Comparison of ENCODE assay signal across 9 mouse cellular contexts in genomic region chr17:65870146-65870545, GRCm38 (mm10). TPM values are rescaled to one million over a fixed set of nuclear protein-coding genes. Genes with fewer than 3 reads are reported as not detected.
DNase-seq lines count a peak whose midpoint lies in the region; ATAC-seq and TF ChIP-seq lines count a peak whose summit lies in the region.
"Had no signal": no experiment of that assay in that cellular context is flagged by ENCODE, and none has a peak within 500 bp of the region (broad histone marks: within the 10 kb centered on the region; RNA-seq: fewer than 3 reads in every experiment).

No protein-coding gene starts in this region.

- no peak for TF ChIP-seq POLR2A in cortical plate, adult 2 months (IDR thresholded peaks at IDR 0.05; ENCODE audit: extremely low read depth, insufficient read depth, low read length)

- 32% methylated on average over 4 of the region's 4 CpGs for WGBS in liver, embryonic 13.5 days (ENCODE audit: insufficient replicate concordance)

- no peaks in the 10 kb centered on the region for H3K27me3 ChIP-seq in liver, embryonic 13.5 days
- H3K27me3 ChIP-seq: neural tube, embryonic 12.5 days had no signal

- H3K36me3 ChIP-seq in liver, embryonic 13.5 days: peaks cover 13% of the 10 kb centered on the region

- no peak overlapping the region for H3K27ac ChIP-seq in left cerebral cortex, adult 2 months
- no peak overlapping the region for H3K27ac ChIP-seq in cortical plate, adult 2 months (ENCODE audit: insufficient read depth, low read length)
- no peak overlapping the region for H3K27ac ChIP-seq in liver, embryonic 13.5 days
- H3K27ac ChIP-seq: neural tube, embryonic 12.5 days had no signal

- H3K4me2 ChIP-seq in liver, embryonic 13.5 days: no peak overlapping the region
- H3K4me2 ChIP-seq: neural tube, embryonic 12.5 days had no signal

- no peaks in the 10 kb centered on the region for H3K9me3 ChIP-seq in liver, embryonic 13.5 days (replicated peaks)
- H3K9me3 ChIP-seq: neural tube, embryonic 12.5 days had no signal

- DNase-seq in left cerebral cortex, adult 2 months (ENCODE audit: extremely low spot score in 1 of 2, low spot score in 2 of 2): peak in 1 of 2 experiments; percentile 51
- DNase-seq in left cerebral cortex, adult 11 months (ENCODE audit: low spot score): no peak
- DNase-seq in adipocyte (ENCODE audit: low spot score): peak; percentile 52
- DNase-seq in heart, postnatal 4 days: peak; percentile 86
- DNase-seq in liver, embryonic 13.5 days: peak; percentile 64
- DNase-seq in right cerebral cortex, adult 2 months (ENCODE audit: low spot score in 2 of 2): peak; percentile 63 to 68
- peak; percentile 43 for DNase-seq in urinary bladder, postnatal 10 days (ENCODE audit: low spot score)

- H3K4me1 ChIP-seq in cortical plate, adult 2 months (ENCODE audit: control insufficient read depth, insufficient read depth, low read length): peaks cover 8% of the 10 kb centered on the region; the same call in 1 of the 2 replicates
- H3K4me1 ChIP-seq in liver, embryonic 13.5 days (replicated peaks): peaks cover 33% of the 10 kb centered on the region

- no peak overlapping the region for H3K9ac ChIP-seq in liver, embryonic 13.5 days
- H3K9ac ChIP-seq: neural tube, embryonic 12.5 days had no signal

- ATAC-seq in liver, embryonic 13.5 days (ENCODE audit: low read depth): peak; percentile 29; the same call in 1 of the 2 replicates

- no peak overlapping the region for H3K4me3 ChIP-seq in left cerebral cortex, adult 2 months
- H3K4me3 ChIP-seq in cortical plate, adult 2 months (ENCODE audit: insufficient read depth, low read length): no peak overlapping the region
- H3K4me3 ChIP-seq in liver, embryonic 13.5 days (replicated peaks): no peak overlapping the region
- H3K4me3 ChIP-seq: neural tube, embryonic 12.5 days had no signal

- peak; percentile 69 for TF ChIP-seq CTCF in left cerebral cortex, adult 2 months (IDR thresholded peaks at IDR 0.05)
- peak; percentile 57 for TF ChIP-seq CTCF in cortical plate, adult 2 months (IDR thresholded peaks at IDR 0.05; ENCODE audit: extremely low read depth, insufficient read depth, low read length)

- intact Hi-C loops in left cerebral cortex, adult 2 months (cut with DNase I): loop anchor here (5.0 kb wide), 1 partner anchor 237 kb away; no protein-coding TSS in a partner anchor

RNA-seq across cellular contexts. Expression of gene Ralbp1, which starts 15.5 kb away (rescaled TPM):
- 10 to 100 TPM; 69.3 to 69.6 TPM for total RNA-seq in left cerebral cortex, adult 2 months (2021)
- 47.3 and 48.1 TPM in 2 replicates for polyA plus RNA-seq in cortical plate, adult 2 months (2012; rRNA removed)
- total RNA-seq in heart, postnatal 4 days (2021): 10 to 100 TPM; 29.3 to 33.4 TPM
- polyA plus RNA-seq in liver, embryonic 13.5 days (2015; fragmentation: Nextera tagmentation; extraction: Ambion mirVana): 47.2 and 53.3 TPM in 2 replicates
